Mouse (Mus musculus): ENCODE data around the gene Dmrtc1b. TPM values are rescaled to one million over a fixed set of nuclear protein-coding genes. Genes with fewer than 3 reads are reported as not detected.

The Dmrtc1b gene
- not detected in 2 replicates for polyA plus RNA-seq (2012; rRNA removed; ENCODE audit: low replicate concordance)

GRCm38 (mm10) chrX:102707535-102707934 is at the start of gene Dmrtc1b, which contains the start of gene Gm9112:
Dmrtc1b (plus strand) TSS chrX:102707865.
Gm9112 (minus strand) TSS chrX:102707635.

GRCm38 (mm10) chrX:102686872-102687271 is 20.8 kb upstream of the Dmrtc1b start, which contains the start of gene Gm3880:
Gm3880 (minus strand) TSS chrX:102686972.

Other genes starting within 250 kb of the Dmrtc1b start
- 2.8 and 4.3 TPM in 2 replicates for gene Hdac8, start 202.5 kb upstream of the Dmrtc1b start, polyA plus RNA-seq (2012; rRNA removed; ENCODE audit: low replicate concordance)
- gene Phka1, start 63.6 kb upstream of the Dmrtc1b start, polyA plus RNA-seq (2012; rRNA removed; ENCODE audit: low replicate concordance), result 4.4 and 41.8 TPM in 2 replicates
- gene Gm3880, start 20.9 kb upstream of the Dmrtc1b start, polyA plus RNA-seq (2012; rRNA removed; ENCODE audit: low replicate concordance), result not detected in 2 replicates
- gene Gm9112, start 230 bp upstream of the Dmrtc1b start, polyA plus RNA-seq (2012; rRNA removed; ENCODE audit: low replicate concordance), result not detected in 2 replicates
- not detected in 2 replicates for gene Dmrtc1c1, start 95.1 kb downstream of the Dmrtc1b start, polyA plus RNA-seq (2012; rRNA removed; ENCODE audit: low replicate concordance)
- 0.22 TPM in 1 of 2 replicates, not detected in the other for gene Dmrtc1c2, start 146.8 kb downstream of the Dmrtc1b start, polyA plus RNA-seq (2012; rRNA removed; ENCODE audit: low replicate concordance)
- not detected in 2 replicates for gene 1700031F05Rik, start 160.1 kb downstream of the Dmrtc1b start, polyA plus RNA-seq (2012; rRNA removed; ENCODE audit: low replicate concordance)
- 0.12 TPM in 1 of 2 replicates, not detected in the other for gene Dmrtc1a, start 200.8 kb downstream of the Dmrtc1b start, polyA plus RNA-seq (2012; rRNA removed; ENCODE audit: low replicate concordance)
- not detected in 2 replicates for gene 1700011M02Rik, start 201.0 kb downstream of the Dmrtc1b start, polyA plus RNA-seq (2012; rRNA removed; ENCODE audit: low replicate concordance)
- not detected in 2 replicates for gene 1700018G05Rik, start 220.5 kb downstream of the Dmrtc1b start, polyA plus RNA-seq (2012; rRNA removed; ENCODE audit: low replicate concordance)

Data from mammary gland, adult 2 months (tissue).